9 mouse cellular contexts compared by ENCODE assay signal in the genomic region with DNA sequence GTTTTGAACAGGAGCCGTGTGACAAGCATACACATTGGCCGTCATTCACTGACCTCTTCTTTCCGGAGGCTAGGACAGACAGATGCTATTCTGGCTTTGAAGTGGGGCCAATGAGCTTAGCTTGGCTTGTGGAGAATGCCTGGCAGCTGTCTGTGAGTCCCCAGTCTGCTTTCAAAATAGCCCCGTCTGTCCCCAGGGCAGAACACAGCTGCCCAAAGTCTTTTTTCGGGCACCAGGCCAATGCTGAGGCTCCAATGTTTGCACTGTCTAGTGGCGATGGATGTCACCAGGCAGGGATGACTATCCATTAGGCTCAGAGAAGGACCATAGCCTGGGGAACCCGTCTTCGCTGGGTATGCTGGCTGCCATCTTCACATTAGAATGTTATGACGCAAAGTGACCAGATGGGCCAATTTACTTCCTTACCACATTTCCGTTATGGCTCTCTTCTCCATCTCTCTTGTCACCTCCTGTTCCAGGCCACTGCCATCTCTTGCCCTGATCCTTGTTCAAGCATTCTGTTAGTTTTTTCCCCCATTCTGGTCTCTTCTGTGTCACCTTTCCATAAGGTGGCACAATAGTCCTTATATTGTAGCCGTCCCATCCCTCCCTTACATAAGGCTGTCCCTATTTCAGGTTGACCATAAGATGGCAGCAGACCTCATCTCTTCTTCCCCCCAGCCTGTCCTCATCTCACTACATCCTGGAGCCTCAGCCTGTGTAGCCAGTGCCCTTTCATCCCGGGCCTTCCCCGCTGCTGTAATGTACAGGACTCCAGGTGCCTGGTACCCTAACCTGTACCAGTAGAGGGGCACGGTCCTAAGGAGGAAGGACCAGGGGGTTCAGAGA. TPM values are rescaled to one million over a fixed set of nuclear protein-coding genes. Genes with fewer than 3 reads are reported as not detected.
DNase-seq lines count a peak whose midpoint lies in the region; ATAC-seq lines count a peak whose summit lies in the region.
"Had no signal": no experiment of that assay in that cellular context is flagged by ENCODE, and none has a peak within 500 bp of the region (broad histone marks: within the 10 kb centered on the region; RNA-seq: fewer than 3 reads in every experiment).

No protein-coding gene starts in this region.

- H3K4me2 ChIP-seq in hindbrain, embryonic 11.5 days (replicated peaks; ENCODE audit: low read depth, low read length): no peak overlapping the region
- no peak overlapping the region for H3K4me2 ChIP-seq in heart, embryonic 13.5 days
- no peak overlapping the region for H3K4me2 ChIP-seq in lung, embryonic 16.5 days (ENCODE audit: low read depth, low read length)

- no peak overlapping the region for H3K27ac ChIP-seq in hindbrain, embryonic 11.5 days (ENCODE audit: low read depth, low read length)
- H3K27ac ChIP-seq in hindbrain, embryonic 10.5 days: no peak overlapping the region
- H3K27ac ChIP-seq in heart, embryonic 13.5 days (replicated peaks): peak overlapping the region; percentile 71
- no peak overlapping the region for H3K27ac ChIP-seq in lung, embryonic 16.5 days (ENCODE audit: low read length)

- DNase-seq in hindbrain, embryonic 11.5 days (ENCODE audit: low spot score): peak; percentile 24
- DNase-seq in hindbrain, embryonic 10.5 days (ENCODE audit: low spot score): no peak
- peak; percentile 43 for DNase-seq in embryo, embryonic 10.5 days (ENCODE audit: low spot score)
- DNase-seq in kidney, postnatal 25 days: peak; percentile 57 to 66
- DNase-seq in right cerebral cortex, postnatal 25 days: peak; percentile 52
- no peak for DNase-seq in thymus, postnatal 25 days

- no peaks in the 10 kb centered on the region for H3K27me3 ChIP-seq in hindbrain, embryonic 11.5 days (ENCODE audit: control insufficient read depth, insufficient read depth, low read length)
- H3K27me3 ChIP-seq in hindbrain, embryonic 10.5 days (ENCODE audit: insufficient read depth, poor library complexity, severe bottlenecking): no peaks in the 10 kb centered on the region
- H3K27me3 ChIP-seq in heart, embryonic 13.5 days (replicated peaks): no peaks in the 10 kb centered on the region
- H3K27me3 ChIP-seq in lung, embryonic 16.5 days (ENCODE audit: control insufficient read depth, insufficient read depth, low read depth, low read length): no peaks in the 10 kb centered on the region
- H3K27me3 ChIP-seq: Patski had no signal

- ATAC-seq in hindbrain, embryonic 11.5 days (ENCODE audit: low FRiP score): no peak
- peak; percentile 27; the same call in 1 of the 2 replicates for ATAC-seq in heart, embryonic 13.5 days (ENCODE audit: extremely low read depth, insufficient number of reproducible peaks, low FRiP score, low TSS enrichment)
- ATAC-seq in lung, embryonic 16.5 days (ENCODE audit: low read depth): peak; percentile 92
- ATAC-seq: Patski had no signal

- H3K4me1 ChIP-seq in hindbrain, embryonic 11.5 days (replicated peaks; ENCODE audit: control insufficient read depth, insufficient read depth, low read length): no peaks in the 10 kb centered on the region
- H3K4me1 ChIP-seq in hindbrain, embryonic 10.5 days (replicated peaks): peaks cover 8% of the 10 kb centered on the region
- peaks cover 30% of the 10 kb centered on the region for H3K4me1 ChIP-seq in heart, embryonic 13.5 days
- peaks cover 7% of the 10 kb centered on the region; the same call in 1 of the 2 replicates for H3K4me1 ChIP-seq in lung, embryonic 16.5 days (replicated peaks; ENCODE audit: control insufficient read depth, insufficient read depth, low read length)

- no peak overlapping the region for H3K9ac ChIP-seq in hindbrain, embryonic 11.5 days (ENCODE audit: low read depth, low read length)
- no peak overlapping the region; the same call in 1 of the 2 replicates for H3K9ac ChIP-seq in heart, embryonic 13.5 days
- no peak overlapping the region for H3K9ac ChIP-seq in lung, embryonic 16.5 days (ENCODE audit: low read length)

- 82% methylated on average over 14 of the region's 14 CpGs for WGBS in hindbrain, embryonic 11.5 days
- WGBS in hindbrain, embryonic 10.5 days: 80% methylated on average over 14 of the region's 14 CpGs
- WGBS in heart, embryonic 13.5 days: 49% methylated on average over 14 of the region's 14 CpGs
- 42% methylated on average over 14 of the region's 14 CpGs for WGBS in lung, embryonic 16.5 days

- no peak overlapping the region for H3K4me3 ChIP-seq in hindbrain, embryonic 11.5 days (ENCODE audit: low read depth, low read length)
- H3K4me3 ChIP-seq in hindbrain, embryonic 10.5 days: no peak overlapping the region
- H3K4me3 ChIP-seq in heart, embryonic 13.5 days: no peak overlapping the region
- no peak overlapping the region for H3K4me3 ChIP-seq in lung, embryonic 16.5 days (ENCODE audit: low read length)

- no peaks in the 10 kb centered on the region for H3K36me3 ChIP-seq in hindbrain, embryonic 11.5 days (ENCODE audit: control insufficient read depth, insufficient read depth, low read length)
- H3K36me3 ChIP-seq in hindbrain, embryonic 10.5 days: 0 out of 2 replicates have a peak, but pooled peaks cover 14% of the 10 kb centered on the region
- H3K36me3 ChIP-seq in heart, embryonic 13.5 days: peaks cover 48% of the 10 kb centered on the region
- no peaks in the 10 kb centered on the region; the same call in 1 of the 2 replicates for H3K36me3 ChIP-seq in lung, embryonic 16.5 days (ENCODE audit: control insufficient read depth, insufficient read depth, low read length)

- no peaks in the 10 kb centered on the region for H3K9me3 ChIP-seq in hindbrain, embryonic 11.5 days (ENCODE audit: control insufficient read depth, low read length)
- no peaks in the 10 kb centered on the region for H3K9me3 ChIP-seq in hindbrain, embryonic 10.5 days
- no peaks in the 10 kb centered on the region for H3K9me3 ChIP-seq in heart, embryonic 13.5 days
- no peaks in the 10 kb centered on the region for H3K9me3 ChIP-seq in lung, embryonic 16.5 days (ENCODE audit: control insufficient read depth, low read length)

RNA-seq across cellular contexts. Expression of a gene that starts 22.7 kb away (rescaled TPM):
- polyA plus RNA-seq in hindbrain, embryonic 11.5 days (2014; fragmentation: Nextera tagmentation; extraction: Ambion mirVana): 18.2 and 20.3 TPM in 2 replicates
- 22.7 and 25.0 TPM in 2 replicates for polyA plus RNA-seq in hindbrain, embryonic 10.5 days (2016; fragmentation: Nextera tagmentation; extraction: Ambion mirVana)
- polyA plus RNA-seq in heart, embryonic 13.5 days (2015; fragmentation: Nextera tagmentation; extraction: Ambion mirVana): 44.7 and 51.5 TPM in 2 replicates
- polyA plus RNA-seq in lung, embryonic 16.5 days (2015; fragmentation: Nextera tagmentation; extraction: Ambion mirVana): 41.4 and 47.4 TPM in 2 replicates

RNA-seq across cellular contexts. Expression of a gene that starts 53.8 kb away (rescaled TPM):
- 46.4 and 49.3 TPM in 2 replicates for polyA plus RNA-seq in hindbrain, embryonic 11.5 days (2014; fragmentation: Nextera tagmentation; extraction: Ambion mirVana)
- 54.3 and 60.9 TPM in 2 replicates for polyA plus RNA-seq in hindbrain, embryonic 10.5 days (2016; fragmentation: Nextera tagmentation; extraction: Ambion mirVana)
- polyA plus RNA-seq in heart, embryonic 13.5 days (2015; fragmentation: Nextera tagmentation; extraction: Ambion mirVana): 9.5 and 9.7 TPM in 2 replicates
- polyA plus RNA-seq in lung, embryonic 16.5 days (2015; fragmentation: Nextera tagmentation; extraction: Ambion mirVana): 12.6 and 15.6 TPM in 2 replicates

Comparison
In these comparisons a context has a peak if more than half of its experiments do, and no peak if none do; other contexts are left out.
1. DNase-seq: peak in hindbrain, embryonic 11.5 days (single experiment), embryo, embryonic 10.5 days (single experiment), kidney, postnatal 25 days (2 of 2) and right cerebral cortex, postnatal 25 days (single experiment); none in hindbrain, embryonic 10.5 days (single experiment) and thymus, postnatal 25 days (single experiment).